Mouse (Mus musculus) heart, adult 8-10 months (tissue): ENCODE results near the gene Usp4. TPM values are rescaled to one million over a fixed set of nuclear protein-coding genes. Genes with fewer than 3 reads are reported as not detected.

Source experiments
- DNase-seq: peaks from one replicate; pipeline ENCODE4 v3.0.0; 2022; ENCODE audit warnings: low spot score
- total RNA-seq, 4 experiments: library from RNA; stranded (reverse); gene quantifications; 2 replicates each; pipeline ENCODE4 v1.2.4; 2022

Usp4 gene
- total RNA-seq, 4 experiments from 2014 or later, result 77.0 to 83.3 (median 79.8) TPM

DNA sequence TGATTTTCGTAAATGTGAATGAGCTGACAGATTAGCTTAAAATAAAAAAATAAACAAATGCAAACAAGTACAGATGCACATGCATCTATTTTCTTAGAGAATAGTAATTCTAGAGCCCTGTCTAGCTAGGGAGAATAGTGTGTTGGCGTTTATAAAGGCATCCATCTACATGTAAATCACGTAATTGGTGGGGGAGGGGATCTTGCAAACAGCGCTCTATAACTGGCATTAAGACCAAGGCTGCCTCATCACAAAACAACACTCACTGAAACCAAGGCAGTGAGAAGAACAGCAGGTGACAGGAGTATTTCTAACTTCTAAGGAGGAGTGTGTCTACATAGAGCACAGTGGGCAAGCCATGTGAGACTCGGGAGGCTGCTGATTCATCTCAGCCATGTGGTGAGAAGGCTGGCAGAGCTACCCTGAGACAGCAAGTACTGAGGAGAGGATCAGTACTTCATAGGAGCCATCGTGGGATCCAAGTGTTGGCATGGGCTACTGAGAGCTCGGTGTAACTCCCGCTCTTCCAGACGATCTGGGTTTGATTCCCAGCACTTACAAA is 63.8 kb downstream of the Usp4 start:
- no peak for DNase-seq

DNA sequence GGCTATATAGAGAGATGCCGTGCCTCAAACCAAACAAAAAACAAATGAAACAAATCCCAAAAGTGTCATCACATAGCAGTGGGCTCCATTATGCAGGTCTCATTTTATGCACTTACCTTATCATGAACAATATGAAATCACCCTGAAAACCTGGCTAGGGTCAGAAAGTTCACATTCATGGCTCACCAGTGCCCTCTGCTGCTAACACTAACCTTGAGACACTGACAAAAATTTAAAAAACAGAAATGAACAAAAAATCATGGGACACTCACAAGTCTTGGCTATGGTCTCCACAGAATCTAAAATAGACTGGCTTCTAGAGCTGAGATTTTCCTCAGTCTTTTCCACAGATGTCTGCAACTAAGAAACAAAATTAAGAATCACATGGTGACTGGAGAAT is 64.6 kb downstream of the Usp4 start:
- no peak for DNase-seq

DNA sequence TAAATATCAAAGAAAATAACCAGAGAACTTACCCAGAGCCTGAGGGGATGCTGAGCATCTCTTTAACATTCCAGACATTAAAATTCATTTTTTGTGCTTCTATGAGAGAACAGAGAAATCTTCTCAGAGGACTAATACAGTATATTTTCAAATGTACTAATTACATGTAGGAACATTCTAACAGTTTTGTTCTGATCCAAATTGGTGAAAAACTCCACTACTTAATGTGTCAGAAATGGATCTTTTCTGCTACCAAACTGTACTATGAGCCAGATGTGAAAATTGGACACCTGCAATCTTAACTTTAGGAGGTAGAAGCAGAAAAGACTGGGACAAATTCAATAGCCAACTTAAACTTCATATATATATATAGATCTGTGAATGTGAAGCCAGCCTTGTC is 80.7 kb downstream of the Usp4 start, which contains the start of gene Ccdc36:
TSS of gene Ccdc36 (minus strand) at position 101 of the 400 bp plus-strand sequence.
- no peak for DNase-seq

- DNase-seq, result no peak
Observed at GRCm38 (mm10) chr9:108431431-108432067, 83.9 kb downstream of the Usp4 start.

GRCm38 (mm10) chr9:108436182-108436581 is 88.5 kb downstream of the Usp4 start, which contains the start of gene BC048562:
Gene BC048562 (plus strand): TSS chr9:108436482.
- no peak for DNase-seq

DNA sequence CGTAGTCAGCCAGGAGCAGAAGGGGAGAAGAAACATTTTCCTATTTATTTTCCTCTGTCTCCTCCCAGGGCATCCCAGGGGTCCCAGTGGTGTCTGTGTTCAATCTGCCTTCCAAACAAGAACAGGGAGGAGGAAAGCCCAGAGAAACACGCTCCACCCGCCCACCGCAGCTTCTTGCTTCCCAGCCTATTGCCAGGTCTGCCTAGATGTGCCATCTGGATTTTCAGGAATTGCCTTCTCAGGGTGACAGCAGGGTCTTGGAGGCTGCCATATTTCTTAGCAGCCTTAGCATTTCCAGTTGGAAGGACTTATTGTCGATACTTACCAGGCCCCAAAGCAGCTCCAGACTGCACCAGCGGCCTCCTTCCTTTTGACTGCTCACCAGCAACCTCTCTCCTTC is 91.5 kb downstream of the Usp4 start:
- DNase-seq, result no peak

DNA sequence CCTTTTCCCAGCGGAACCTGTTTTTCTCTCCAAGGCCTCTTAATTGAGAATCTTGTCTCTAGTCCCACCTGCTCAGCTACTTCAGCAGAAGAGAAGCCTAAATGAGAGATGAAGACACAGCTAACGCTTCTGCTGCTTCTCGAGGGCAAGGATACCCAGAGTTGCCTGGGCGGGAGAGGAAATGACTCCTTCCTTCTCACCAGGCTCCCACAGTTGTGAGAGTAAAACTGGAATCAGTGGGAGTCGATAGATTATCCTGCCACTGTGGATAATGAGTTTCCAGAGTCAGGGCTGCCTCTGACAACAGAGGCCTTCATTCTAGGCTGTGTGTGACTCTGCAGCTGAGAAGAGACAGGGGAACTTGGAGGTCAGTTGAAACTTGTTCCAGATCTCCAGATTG is 92.8 kb downstream of the Usp4 start:
- no peak for DNase-seq

DNA sequence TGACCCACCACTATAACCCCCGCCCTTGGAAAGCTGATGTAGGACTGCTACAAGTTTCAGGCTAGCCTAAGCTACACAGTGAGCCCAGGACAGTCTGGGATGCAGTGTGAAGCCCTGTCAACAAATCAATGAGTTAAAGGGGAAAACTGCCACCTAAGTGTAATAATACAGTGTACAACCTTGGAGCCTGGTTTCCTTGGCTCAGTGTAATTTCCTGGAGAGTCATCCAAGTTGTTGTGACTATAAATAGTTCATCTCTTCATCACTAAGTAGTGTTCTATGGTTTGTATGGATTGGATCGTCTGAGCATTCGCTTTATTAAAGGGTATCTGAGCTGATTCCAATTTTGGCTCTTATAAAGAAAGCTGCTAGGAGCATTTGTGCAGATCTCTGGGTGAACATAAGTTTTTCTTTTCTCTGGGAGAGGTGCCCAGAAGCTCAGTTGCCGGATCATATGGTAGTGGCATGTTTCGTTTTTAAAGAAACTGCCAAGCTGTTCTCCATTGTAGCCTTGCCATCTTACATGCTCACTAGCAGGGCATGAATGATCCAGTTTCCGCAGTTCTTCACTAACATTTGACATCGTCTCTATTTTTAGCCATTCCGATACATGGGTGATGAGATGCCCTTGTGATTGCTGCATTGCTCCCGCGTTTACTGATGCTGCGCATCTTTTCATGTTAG is 93.7 kb downstream of the Usp4 start:
- DNase-seq, result no peak

Other genes starting within 250 kb of the Usp4 start
- gene Bsn, start 157.5 kb upstream of the Usp4 start, total RNA-seq, result under 1 TPM; 0.05 to 0.06 (median 0.06) TPM
- 100 to 1,000 TPM; 291 to 330 (median 302) TPM for gene Dag1, start 83.9 kb upstream of the Usp4 start, total RNA-seq
- gene Nicn1, start 57.4 kb upstream of the Usp4 start, total RNA-seq, result 10 to 100 TPM; 23.0 to 32.5 (median 28.5) TPM
- 1 to 10 TPM; 3.8 to 6.5 (median 4.9) TPM for gene Amt, start 51.0 kb upstream of the Usp4 start, total RNA-seq
- 100 to 1,000 TPM; 196 to 229 (median 224) TPM for gene Rhoa, start 41.7 kb upstream of the Usp4 start, total RNA-seq
- 10 to 100 TPM; 66.6 to 85.9 (median 81.5) TPM for gene Tcta, start 41.7 kb upstream of the Usp4 start, total RNA-seq
- gene Gpx1, start 8.9 kb upstream of the Usp4 start, total RNA-seq, result 100 to 1,000 TPM in 1 of 4 experiments, 10 to 100 TPM in 3; 67.6 to 101 (median 81.7) TPM
- 1 to 10 TPM in 2 of 4 experiments, under 1 TPM in 2; 0.73 to 1.5 (median 1.1) TPM for gene 1700102P08Rik, start 45.0 kb downstream of the Usp4 start, total RNA-seq
- gene Ccdc36, start 80.6 kb downstream of the Usp4 start, total RNA-seq, result not detected
- not detected for gene BC048562, start 88.6 kb downstream of the Usp4 start, total RNA-seq
- gene Ccdc71, start 112.7 kb downstream of the Usp4 start, total RNA-seq, result 10 to 100 TPM; 21.3 to 28.3 (median 26.7) TPM
- 1 to 10 TPM; 3.9 to 6.7 (median 5.8) TPM for gene Klhdc8b, start 113.7 kb downstream of the Usp4 start, total RNA-seq
- 100 to 1,000 TPM; 342 to 366 (median 351) TPM for gene Lamb2, start 131.9 kb downstream of the Usp4 start, total RNA-seq
- 100 to 1,000 TPM in 3 of 4 experiments, 10 to 100 TPM in 1; 92.9 to 109 (median 102) TPM for gene Usp19, start 142.7 kb downstream of the Usp4 start, total RNA-seq
- gene Qars, start 159.9 kb downstream of the Usp4 start, total RNA-seq, result 10 to 100 TPM; 76.7 to 84.2 (median 80.1) TPM
- gene Qrich1, start 169.0 kb downstream of the Usp4 start, total RNA-seq, result 10 to 100 TPM; 55.6 to 70.2 (median 61.7) TPM
- 10 to 100 TPM; 44.3 to 53.5 (median 47.9) TPM for gene Impdh2, start 212.4 kb downstream of the Usp4 start, total RNA-seq
- gene Ndufaf3, start 219.6 kb downstream of the Usp4 start, total RNA-seq, result 10 to 100 TPM; 78.5 to 86.3 (median 81.1) TPM
- gene Dalrd3, start 222.0 kb downstream of the Usp4 start, total RNA-seq, result 10 to 100 TPM; 16.9 to 26.8 (median 24.1) TPM
- gene Wdr6, start 230.9 kb downstream of the Usp4 start, total RNA-seq, result 10 to 100 TPM; 12.9 to 18.1 (median 17.0) TPM
- 10 to 100 TPM; 13.0 to 23.5 (median 14.6) TPM for gene P4htm, start 249.8 kb downstream of the Usp4 start, total RNA-seq